Mouse (Mus musculus) liver, embryonic 16.5 days (tissue): ENCODE measurements around the gene Frmd4a. TPM values are rescaled to one million over a fixed set of nuclear protein-coding genes. Genes with fewer than 3 reads are reported as not detected.

Source experiments
- ATAC-seq: fragments of 200-750 bp; cut with Nextera tagmentation; 2 replicates; pipeline ENCODE4 v1.8.0; 2017; ENCODE audit warnings: low read depth, mild to moderate bottlenecking, moderate number of reproducible peaks, moderate library complexity
- H3K27ac ChIP-seq: fragments of 300-500 bp; sonication (generic); 2 replicates; pipeline ENCODE4 v1.5.1; 2014; ENCODE audit warnings: mild to moderate bottlenecking, low read length
- H3K27me3 ChIP-seq: fragments of 300-500 bp; sonication (generic); 2 replicates; pipeline ENCODE4 v1.6.1; 2014; ENCODE audit warnings: low read depth, low read length, mixed read lengths; ENCODE audit not compliant: control insufficient read depth, insufficient read depth
- H3K36me3 ChIP-seq: fragments of 300-500 bp; sonication (generic); 2 replicates; pipeline ENCODE4 v1.6.1; 2014; ENCODE audit warnings: mild to moderate bottlenecking; ENCODE audit not compliant: control insufficient read depth, insufficient read depth
- H3K4me1 ChIP-seq: fragments of 300-500 bp; sonication (generic); 2 replicates; pipeline ENCODE4 v1.6.1; 2014; ENCODE audit warnings: low read depth, low read length, mixed read lengths; ENCODE audit not compliant: control insufficient read depth
- H3K4me2 ChIP-seq: fragments of 300-500 bp; sonication (generic); 2 replicates; pipeline ENCODE4 v1.6.1; 2014; ENCODE audit warnings: low read depth, low read length, mixed read lengths
- H3K4me3 ChIP-seq: fragments of 300-500 bp; sonication (generic); 2 replicates; pipeline ENCODE4 v1.5.1; 2014; ENCODE audit warnings: low read depth, mild to moderate bottlenecking, low read length
- H3K9ac ChIP-seq: fragments of 300-500 bp; sonication (generic); 2 replicates; pipeline ENCODE4 v1.6.1; 2014; ENCODE audit warnings: low read depth, low read length
- H3K9me3 ChIP-seq: fragments of 300-500 bp; sonication (generic); replicated peaks from 2 replicates; pipeline ENCODE4 v1.6.1; 2016; ENCODE audit warnings: low read length; ENCODE audit not compliant: control insufficient read depth
- WGBS: fragments of 180-500 bp; shearing (Covaris S2); extraction: QIAGEN DNeasy Blood & Tissue Kit; methylation state at CpG from one replicate; pipeline ENCODE4 v1.1.7; 2014; ENCODE audit not compliant: insufficient replicate concordance; 5-methylcytosine and 5-hydroxymethylcytosine counted together
- polyA plus RNA-seq: library from polyadenylated mRNA; unstranded; fragments of >200 nt; fragmentation: Nextera tagmentation; extraction: Ambion mirVana; gene quantifications from 2 replicates; pipeline ENCODE4 v1.2.1, GENCODE M21; 2015

Frmd4a gene
- polyA plus RNA-seq, 1 experiment from 2014 or later = 19.8 TPM

DNA sequence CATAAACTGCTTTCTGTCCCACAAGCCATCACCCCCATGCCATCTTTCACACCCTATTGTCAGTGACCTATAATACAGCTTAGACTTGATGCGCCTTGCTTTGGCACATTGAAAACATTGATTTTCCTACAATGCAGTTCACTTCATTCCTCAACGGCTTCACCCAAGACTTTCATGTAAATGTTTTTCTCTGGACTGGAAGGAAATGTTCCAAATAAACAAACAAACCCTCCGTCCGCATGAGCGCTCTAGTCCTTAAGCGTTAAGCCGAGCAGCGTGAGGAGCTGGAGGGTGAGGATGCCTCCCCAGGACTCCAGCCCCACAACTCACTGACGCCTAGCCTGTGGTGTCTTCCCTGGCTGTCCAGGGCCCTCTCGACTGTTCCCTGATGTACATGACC lies 279.4 kb downstream of the Frmd4a start:
- no peak for ATAC-seq
- H3K4me1 ChIP-seq = no peaks in the 10 kb centered on the region
- H3K27ac ChIP-seq = no peak overlapping the region
- no peaks in the 10 kb centered on the region for H3K9me3 ChIP-seq
- no peak overlapping the region for H3K9ac ChIP-seq
- WGBS = 75% methylated on average over 10 of the region's 10 CpGs
- H3K4me2 ChIP-seq = no peak overlapping the region
- no peak overlapping the region for H3K4me3 ChIP-seq
- no peaks in the 10 kb centered on the region for H3K36me3 ChIP-seq
- H3K27me3 ChIP-seq = no peaks in the 10 kb centered on the region

DNA sequence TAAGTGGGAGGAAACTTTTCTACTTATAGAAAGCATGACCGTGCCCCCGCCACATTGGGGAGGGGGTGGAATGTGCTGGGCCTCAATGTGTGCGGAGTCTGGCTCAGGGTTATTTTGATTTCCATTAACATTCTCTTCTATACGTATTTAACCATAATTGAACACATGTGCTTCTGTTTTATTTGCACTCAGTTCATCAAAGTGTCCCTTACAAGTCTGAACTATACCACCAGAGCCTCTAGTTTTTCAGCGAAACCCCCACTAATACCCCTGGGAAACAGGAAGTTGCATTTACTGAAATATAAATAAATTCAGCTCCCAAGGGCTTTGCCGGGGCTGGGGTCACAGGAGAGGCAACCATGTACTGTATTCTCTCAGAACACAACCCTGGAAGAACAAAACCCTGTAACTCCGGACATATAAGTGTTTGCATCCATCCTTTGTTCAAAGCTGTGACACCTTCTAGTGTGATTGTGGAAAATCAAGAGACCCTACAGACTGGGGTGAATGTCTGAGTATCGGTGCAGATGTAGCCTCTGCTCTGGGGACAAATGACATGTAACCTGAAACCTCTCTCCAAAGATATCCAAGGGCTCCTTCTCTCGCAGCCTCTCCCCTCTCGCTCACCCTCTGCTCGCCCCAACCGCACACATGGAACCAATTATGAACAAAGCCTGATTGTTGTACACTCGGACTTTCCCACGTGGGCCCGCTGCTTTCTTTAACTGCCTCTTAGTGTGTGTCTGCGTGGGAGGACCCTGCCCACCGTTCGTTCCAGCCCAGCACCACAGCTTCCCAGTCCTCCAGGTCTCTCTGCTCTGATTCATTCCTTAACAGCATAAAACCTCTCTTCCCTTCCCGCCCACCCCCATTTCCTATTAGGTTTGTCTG lies 281.1 kb downstream of the Frmd4a start:
- no peak overlapping the region for H3K9ac ChIP-seq
- no peak overlapping the region for H3K27ac ChIP-seq
- no peaks in the 10 kb centered on the region for H3K9me3 ChIP-seq
- 18% methylated on average over 19 of the region's 19 CpGs for WGBS
- no peak for ATAC-seq
- no peaks in the 10 kb centered on the region for H3K36me3 ChIP-seq
- no peak overlapping the region for H3K4me3 ChIP-seq
- no peaks in the 10 kb centered on the region for H3K4me1 ChIP-seq
- H3K27me3 ChIP-seq = no peaks in the 10 kb centered on the region
- no peak overlapping the region for H3K4me2 ChIP-seq

DNA sequence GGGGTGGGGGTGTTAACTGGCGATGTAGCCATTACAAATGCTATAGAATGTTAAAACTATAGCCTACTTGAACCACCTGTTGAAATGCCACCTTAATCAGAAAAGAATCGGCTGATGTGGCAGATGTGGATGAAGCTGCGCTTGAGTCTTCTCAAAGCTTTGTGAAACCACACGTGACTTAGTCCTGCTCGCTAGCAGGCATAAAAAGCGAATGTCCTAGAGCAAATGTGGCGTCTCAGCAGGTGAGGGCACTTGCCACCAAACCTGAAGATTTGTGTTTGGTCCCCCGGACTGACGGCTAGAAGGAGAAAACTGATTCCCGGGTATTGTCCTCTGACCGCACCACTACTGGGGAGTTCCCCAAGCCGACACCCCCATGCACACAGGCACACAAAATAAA lies 282.1 kb downstream of the Frmd4a start:
- H3K27ac ChIP-seq = no peak overlapping the region

DNA sequence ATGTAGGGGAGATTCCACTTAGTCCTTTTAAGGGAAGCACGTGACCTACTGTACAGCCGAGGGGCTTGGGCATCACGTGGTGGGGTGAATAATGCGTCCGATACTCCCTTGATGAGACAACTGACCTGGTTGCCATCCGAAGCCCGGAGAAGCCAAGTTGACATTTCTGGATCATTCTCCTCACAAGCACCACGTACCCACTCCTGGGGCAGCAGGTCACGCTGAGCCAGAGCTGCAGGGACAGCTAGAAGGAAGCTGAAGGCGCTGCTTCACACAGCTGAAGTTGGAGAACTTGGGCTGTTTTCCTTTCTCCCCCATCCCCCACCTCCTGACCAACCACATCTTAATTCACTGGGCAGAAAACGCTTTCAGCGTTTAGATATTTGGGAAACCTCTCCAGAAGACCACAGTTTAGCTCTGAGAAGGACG lies 282.9 kb downstream of the Frmd4a start:
- no peaks in the 10 kb centered on the region for H3K27me3 ChIP-seq
- 20% methylated on average over 13 of the region's 13 CpGs for WGBS
- H3K36me3 ChIP-seq = no peaks in the 10 kb centered on the region
- ATAC-seq = no peak
- H3K4me3 ChIP-seq = no peak overlapping the region
- no peak overlapping the region for H3K4me2 ChIP-seq
- H3K9me3 ChIP-seq = no peaks in the 10 kb centered on the region
- H3K9ac ChIP-seq = no peak overlapping the region
- H3K27ac ChIP-seq = no peak overlapping the region
- H3K4me1 ChIP-seq = no peaks in the 10 kb centered on the region

More for the DNA sequence above, 282.1 kb downstream of the Frmd4a start:
- no peaks in the 10 kb centered on the region for H3K4me1 ChIP-seq
- no peak overlapping the region for H3K4me2 ChIP-seq
- H3K9ac ChIP-seq = no peak overlapping the region
- no peaks in the 10 kb centered on the region for H3K36me3 ChIP-seq
- ATAC-seq = no peak
- 54% methylated on average over 12 of the region's 12 CpGs for WGBS
- H3K9me3 ChIP-seq = no peaks in the 10 kb centered on the region
- no peaks in the 10 kb centered on the region for H3K27me3 ChIP-seq
- no peak overlapping the region for H3K4me3 ChIP-seq

DNA sequence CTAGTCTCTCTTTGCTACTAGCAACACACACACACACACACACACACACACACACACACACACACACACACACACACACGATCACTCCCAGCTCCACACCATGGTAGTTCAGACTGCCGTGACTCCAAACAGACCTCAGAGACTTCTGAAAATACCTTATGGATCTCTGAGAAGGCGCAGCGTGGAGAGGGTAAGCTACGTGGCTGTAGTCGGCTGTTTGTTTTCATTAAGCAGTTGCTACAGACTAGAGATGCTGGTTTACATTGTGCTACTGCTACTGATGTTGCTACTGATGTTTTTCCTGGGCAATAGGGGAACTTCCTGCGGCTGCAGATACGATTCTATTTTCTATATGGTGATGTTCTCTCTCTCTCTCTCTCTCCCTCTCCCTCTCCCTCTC lies 283.3 kb downstream of the Frmd4a start:
- Histone ChIP-seq H3K4me3 (no peak overlapping the region), H3K27me3 (no peaks in the 10 kb centered on the region), H3K4me1 (no peaks in the 10 kb centered on the region), H3K9ac (no peak overlapping the region), H3K36me3 (no peaks in the 10 kb centered on the region), H3K4me2 (no peak overlapping the region), H3K27ac (no peak overlapping the region), H3K9me3 (no peaks in the 10 kb centered on the region)
- no peak for ATAC-seq
- 7% methylated on average over 8 of the region's 8 CpGs for WGBS

DNA sequence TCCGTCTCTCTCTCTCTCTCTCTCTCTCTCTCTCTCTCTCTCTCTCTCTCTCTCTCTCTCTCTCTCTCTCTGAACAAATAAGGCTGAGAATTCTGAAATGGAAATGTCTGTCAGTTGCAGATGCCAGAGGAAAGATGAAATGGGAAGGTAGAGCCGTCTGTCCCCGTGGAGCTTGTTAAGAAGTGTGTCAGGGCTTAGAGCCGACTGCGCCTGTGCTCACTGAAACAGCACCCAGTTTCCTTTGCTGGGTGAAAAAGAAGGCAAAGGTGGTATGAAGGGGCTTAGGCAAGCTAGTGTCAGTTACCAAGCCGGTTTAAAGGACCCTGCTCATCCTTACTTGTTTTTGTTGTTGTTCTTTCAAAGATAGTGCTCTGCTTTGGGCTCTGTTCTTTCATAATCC lies 283.7 kb downstream of the Frmd4a start:
- Histone ChIP-seq H3K36me3 (no peaks in the 10 kb centered on the region), H3K9ac (no peak overlapping the region), H3K9me3 (no peaks in the 10 kb centered on the region), H3K27me3 (no peaks in the 10 kb centered on the region), H3K27ac (no peak overlapping the region), H3K4me1 (no peaks in the 10 kb centered on the region), H3K4me3 (no peak overlapping the region), H3K4me2 (no peak overlapping the region)
- ATAC-seq = no peak
- 17% methylated on average over 5 of the region's 6 CpGs for WGBS

DNA sequence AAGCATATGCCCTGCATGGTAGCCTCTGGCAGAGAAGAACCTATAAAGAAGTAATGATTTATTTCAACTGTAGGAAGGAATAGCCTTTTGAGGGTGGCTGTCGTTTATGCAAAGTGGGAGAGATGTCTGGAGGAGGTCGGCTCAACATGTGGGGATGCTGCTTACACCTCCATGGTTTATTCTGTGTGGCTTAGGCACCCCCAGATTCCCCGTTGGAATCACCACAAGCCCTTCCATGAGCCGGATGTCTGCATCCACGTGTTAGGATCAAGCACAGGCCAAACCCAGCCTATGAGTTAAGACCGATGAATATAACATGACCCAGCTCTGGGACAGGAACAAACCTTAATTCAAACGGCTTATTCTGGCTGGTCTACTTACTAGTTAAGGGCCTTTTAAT lies 284.2 kb downstream of the Frmd4a start:
- Histone ChIP-seq H3K27me3 (no peaks in the 10 kb centered on the region), H3K27ac (no peak overlapping the region), H3K36me3 (no peaks in the 10 kb centered on the region), H3K9ac (no peak overlapping the region), H3K4me2 (no peak overlapping the region), H3K4me1 (no peaks in the 10 kb centered on the region), H3K4me3 (no peak overlapping the region), H3K9me3 (no peaks in the 10 kb centered on the region)
- 40% methylated on average over 7 of the region's 7 CpGs for WGBS
- ATAC-seq = no peak

DNA sequence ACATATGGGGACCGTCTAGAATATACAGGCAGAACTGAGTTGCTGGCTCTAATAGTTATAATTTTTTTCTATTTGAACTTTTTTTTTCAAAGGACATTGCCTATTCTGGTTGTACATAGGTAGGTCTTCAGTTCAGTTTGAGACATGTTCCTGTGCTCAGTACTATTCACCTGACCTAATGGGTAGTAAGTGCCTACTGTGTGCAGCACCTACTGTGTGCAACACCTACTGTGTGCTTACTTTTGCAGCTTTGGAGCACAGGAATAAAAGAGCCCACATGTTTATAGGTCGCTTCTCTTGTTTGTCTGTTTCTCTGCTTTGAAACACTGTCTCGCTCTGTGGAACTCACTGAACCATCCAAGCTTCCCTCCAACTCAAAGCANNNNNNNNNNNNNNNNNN lies 284.6 kb downstream of the Frmd4a start:
- H3K4me3 ChIP-seq = no peak overlapping the region
- WGBS = 62% methylated on average over 3 of the region's 3 CpGs

DNA sequence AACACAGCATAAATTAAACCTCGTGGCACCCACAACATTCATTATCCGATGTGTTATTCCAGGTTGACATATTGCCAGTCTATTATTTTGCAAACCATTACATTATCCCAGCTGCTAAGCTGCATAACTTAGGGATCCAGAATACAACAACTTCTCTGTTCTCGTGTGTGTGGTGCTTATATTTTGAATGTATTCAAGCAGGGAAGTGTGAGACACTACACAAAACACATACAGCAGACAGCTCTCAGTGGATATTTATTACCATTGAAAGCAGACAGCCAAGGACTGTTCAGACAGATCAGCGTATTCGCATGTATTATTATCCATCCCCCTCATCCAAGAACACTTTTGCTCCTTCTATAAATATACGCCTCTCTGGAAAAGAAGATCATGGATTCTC lies 289.6 kb downstream of the Frmd4a start:
- H3K9me3 ChIP-seq = no peaks in the 10 kb centered on the region
- no peak overlapping the region for H3K9ac ChIP-seq
- no peaks in the 10 kb centered on the region for H3K27me3 ChIP-seq
- no peak overlapping the region for H3K4me3 ChIP-seq
- no peaks in the 10 kb centered on the region for H3K36me3 ChIP-seq
- WGBS = 63% methylated on average over 6 of the region's 6 CpGs
- no peaks in the 10 kb centered on the region for H3K4me1 ChIP-seq
- no peak overlapping the region for H3K27ac ChIP-seq
- no peak overlapping the region for H3K4me2 ChIP-seq
- ATAC-seq = no peak

More for the DNA sequence above, 284.6 kb downstream of the Frmd4a start:
- ATAC-seq = no peak
- no peaks in the 10 kb centered on the region for H3K27me3 ChIP-seq
- no peak overlapping the region for H3K4me2 ChIP-seq
- no peak overlapping the region for H3K9ac ChIP-seq
- H3K9me3 ChIP-seq = no peaks in the 10 kb centered on the region
- no peaks in the 10 kb centered on the region for H3K36me3 ChIP-seq
- no peaks in the 10 kb centered on the region for H3K4me1 ChIP-seq
- no peak overlapping the region for H3K27ac ChIP-seq
